ENCODE assay signal across 17 mouse cellular contexts in the genomic region with DNA sequence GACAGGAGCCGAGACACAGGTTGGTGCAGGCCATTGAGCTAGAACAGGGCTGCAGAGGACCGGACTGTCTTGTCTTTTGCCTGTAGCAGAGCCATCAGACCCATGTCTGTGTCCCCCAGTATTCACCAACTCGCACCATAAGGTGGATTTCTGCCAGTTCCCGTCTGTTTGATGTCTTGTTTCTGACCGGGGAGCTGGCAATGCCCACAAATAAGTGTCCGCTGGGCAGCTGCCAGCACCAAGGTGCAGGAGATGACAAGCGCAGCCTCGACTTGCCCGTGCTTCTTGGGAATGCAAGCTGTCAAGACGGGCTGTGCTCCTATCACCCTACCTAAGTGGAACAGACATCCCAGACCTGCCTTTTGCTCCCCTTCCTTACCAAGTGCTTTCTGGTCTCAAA.
"Had no signal": no experiment of that assay in that cellular context is flagged by ENCODE, and none has a peak within 500 bp of the region (broad histone marks: within the 10 kb centered on the region; RNA-seq: fewer than 3 reads in every experiment).

No protein-coding gene starts in this region.

- H3K9me3 ChIP-seq: midbrain, embryonic 10.5 days; midbrain, embryonic 12.5 days; neural tube, embryonic 13.5 days; neural tube, embryonic 15.5 days had no signal

- DNase-seq: lung, adult 18-20 months; lung, embryonic 14.5 days; lung, postnatal 10 days; midbrain, embryonic 14.5 days; retina, postnatal 1 day; right cerebral cortex, adult 18-20 months; right cerebral cortex, postnatal 25 days; right cerebral cortex, postnatal 4 days; spleen, adult 18-20 months; thymus, adult 18-20 months; thymus, postnatal 14 days; thymus, postnatal 36 days had no signal

- H3K4me3 ChIP-seq: midbrain, embryonic 10.5 days; midbrain, embryonic 12.5 days; myocyte; neural tube, embryonic 13.5 days; neural tube, embryonic 15.5 days had no signal

- H3K27ac ChIP-seq: midbrain, embryonic 10.5 days; midbrain, embryonic 12.5 days; neural tube, embryonic 13.5 days; neural tube, embryonic 15.5 days had no signal

- H3K27me3 ChIP-seq: midbrain, embryonic 12.5 days; neural tube, embryonic 13.5 days; neural tube, embryonic 15.5 days had no signal

- H3K4me2 ChIP-seq: lung, embryonic 14.5 days; midbrain, embryonic 12.5 days; neural tube, embryonic 13.5 days; neural tube, embryonic 15.5 days had no signal

- H3K9ac ChIP-seq: lung, embryonic 14.5 days; midbrain, embryonic 12.5 days; neural tube, embryonic 13.5 days; neural tube, embryonic 15.5 days had no signal

- H3K4me1 ChIP-seq: midbrain, embryonic 12.5 days; neural tube, embryonic 13.5 days; neural tube, embryonic 15.5 days had no signal
